ENCODE assay signal across 17 mouse cellular contexts in genomic region chr3:52990041-52990737, GRCm38 (mm10). TPM values are rescaled to one million over a fixed set of nuclear protein-coding genes. Genes with fewer than 3 reads are reported as not detected.
DNase-seq lines count a peak whose midpoint lies in the region; ATAC-seq lines count a peak whose summit lies in the region.
"Had no signal": no experiment of that assay in that cellular context is flagged by ENCODE, and none has a peak within 500 bp of the region (broad histone marks: within the 10 kb centered on the region; RNA-seq: fewer than 3 reads in every experiment).

No protein-coding gene starts in this region.

- no peaks in the 10 kb centered on the region for H3K4me1 ChIP-seq in kidney, embryonic 14.5 days (ENCODE audit: control insufficient read depth, insufficient read depth, low read length)
- H3K4me1 ChIP-seq: hindbrain, embryonic 15.5 days; liver, embryonic 15.5 days; neural tube, embryonic 13.5 days had no signal

- no peak overlapping the region for H3K4me3 ChIP-seq in kidney, embryonic 14.5 days (ENCODE audit: low read length)
- H3K4me3 ChIP-seq: erythroblast, embryonic 14.5 days; hindbrain, embryonic 15.5 days; liver, embryonic 15.5 days; neural tube, embryonic 13.5 days had no signal

- DNase-seq in kidney, adult 9 months = no peak
- peak; percentile 18 for DNase-seq in right cerebral cortex, adult 18-20 months
- DNase-seq in right cerebral cortex, postnatal 14 days = no peak
- DNase-seq in testis, postnatal 10 days (ENCODE audit: low spot score) = no peak
- DNase-seq in lung, postnatal 25 days (ENCODE audit: low spot score) = no peak
- DNase-seq: cerebellum, adult 2 months; layer of hippocampus, adult 9-11 months; lung, postnatal 36 days; midbrain, embryonic 14.5 days; thymus, adult 2 months had no signal

- no peak overlapping the region for H3K27ac ChIP-seq in kidney, embryonic 14.5 days (ENCODE audit: low read depth, low read length)
- H3K27ac ChIP-seq: hindbrain, embryonic 15.5 days; liver, embryonic 15.5 days; neural tube, embryonic 13.5 days had no signal

- peak; percentile 39; the same call in 1 of the 2 replicates for ATAC-seq in kidney, embryonic 14.5 days (ENCODE audit: low FRiP score, low TSS enrichment)
- peak; percentile 91 for ATAC-seq in granulocyte monocyte progenitor cell, adult 5-6 weeks (replicated peaks; ENCODE audit: poor library complexity, severe bottlenecking)
- ATAC-seq in neutrophil, adult 5-6 weeks (ENCODE audit: extremely low read depth, insufficient number of reproducible peaks, low FRiP score, poor library complexity, severe bottlenecking) = peak; percentile 57

- peaks cover 37% of the 10 kb centered on the region for H3K36me3 ChIP-seq in kidney, embryonic 14.5 days (ENCODE audit: control insufficient read depth, insufficient read depth, low read length)

- H3K27me3 ChIP-seq in kidney, embryonic 14.5 days (ENCODE audit: control insufficient read depth, insufficient read depth, low read length) = no peaks in the 10 kb centered on the region
- H3K27me3 ChIP-seq: hindbrain, embryonic 15.5 days; liver, embryonic 15.5 days; neural tube, embryonic 13.5 days had no signal

- 33% methylated on average over 18 of the region's 18 CpGs for whole genome bisulfite sequencing in kidney, embryonic 14.5 days

- no peaks in the 10 kb centered on the region for H3K9me3 ChIP-seq in kidney, embryonic 14.5 days (ENCODE audit: control insufficient read depth, low read length)
- H3K9me3 ChIP-seq: hindbrain, embryonic 15.5 days; liver, embryonic 15.5 days; neural tube, embryonic 13.5 days had no signal

- H3K9ac ChIP-seq in kidney, embryonic 14.5 days (ENCODE audit: low read depth, low read length) = no peak overlapping the region
- H3K9ac ChIP-seq: hindbrain, embryonic 15.5 days; liver, embryonic 15.5 days; neural tube, embryonic 13.5 days had no signal

- H3K4me2 ChIP-seq in kidney, embryonic 14.5 days (replicated peaks; ENCODE audit: low read depth, low read length) = no peak overlapping the region; the same call in 1 of the 2 replicates
- H3K4me2 ChIP-seq: hindbrain, embryonic 15.5 days; liver, embryonic 15.5 days; neural tube, embryonic 13.5 days had no signal

RNA-seq across cellular contexts. Expression of gene Cog6, which starts 26.8 kb away (rescaled TPM):
- polyA plus RNA-seq in kidney, embryonic 14.5 days (2014; fragmentation: Nextera tagmentation; extraction: Ambion mirVana) = 33.7 and 52.0 TPM in 2 replicates
- total RNA-seq in granulocyte monocyte progenitor cell, adult 5-6 weeks (2014; fragmentation: Nextera tagmentation) = 17.6 and 20.6 TPM in 2 replicates
- total RNA-seq in granulocyte monocyte progenitor cell, adult 5-6 weeks (2017) = 20.0 and 27.8 TPM in 2 replicates
- total RNA-seq in neutrophil, adult 5-6 weeks (2017) = 24.7 and 27.0 TPM in 2 replicates

RNA-seq across cellular contexts. Expression of gene Lhfp, which starts 51.1 kb away (rescaled TPM):
- polyA plus RNA-seq in kidney, embryonic 14.5 days (2014; fragmentation: Nextera tagmentation; extraction: Ambion mirVana) = 69.1 and 89.7 TPM in 2 replicates
- total RNA-seq in granulocyte monocyte progenitor cell, adult 5-6 weeks (2014; fragmentation: Nextera tagmentation) = not detected in 2 replicates
- not detected in 2 replicates for total RNA-seq in granulocyte monocyte progenitor cell, adult 5-6 weeks (2017)
- total RNA-seq in neutrophil, adult 5-6 weeks (2017) = 1.5 and 1.7 TPM in 2 replicates
- polyA plus RNA-seq: erythroblast, embryonic 14.5 days had no signal

Comparison
In these comparisons a context has a peak if more than half of its experiments do, and no peak if none do; other contexts are left out.
1. ATAC-seq: peak in every context shown above with its lines; median percentile 91 in granulocyte monocyte progenitor cell, adult 5-6 weeks; 57 in neutrophil, adult 5-6 weeks; 39 in kidney, embryonic 14.5 days.